Mouse (Mus musculus): ENCODE data around the gene Lenep.

DNA sequence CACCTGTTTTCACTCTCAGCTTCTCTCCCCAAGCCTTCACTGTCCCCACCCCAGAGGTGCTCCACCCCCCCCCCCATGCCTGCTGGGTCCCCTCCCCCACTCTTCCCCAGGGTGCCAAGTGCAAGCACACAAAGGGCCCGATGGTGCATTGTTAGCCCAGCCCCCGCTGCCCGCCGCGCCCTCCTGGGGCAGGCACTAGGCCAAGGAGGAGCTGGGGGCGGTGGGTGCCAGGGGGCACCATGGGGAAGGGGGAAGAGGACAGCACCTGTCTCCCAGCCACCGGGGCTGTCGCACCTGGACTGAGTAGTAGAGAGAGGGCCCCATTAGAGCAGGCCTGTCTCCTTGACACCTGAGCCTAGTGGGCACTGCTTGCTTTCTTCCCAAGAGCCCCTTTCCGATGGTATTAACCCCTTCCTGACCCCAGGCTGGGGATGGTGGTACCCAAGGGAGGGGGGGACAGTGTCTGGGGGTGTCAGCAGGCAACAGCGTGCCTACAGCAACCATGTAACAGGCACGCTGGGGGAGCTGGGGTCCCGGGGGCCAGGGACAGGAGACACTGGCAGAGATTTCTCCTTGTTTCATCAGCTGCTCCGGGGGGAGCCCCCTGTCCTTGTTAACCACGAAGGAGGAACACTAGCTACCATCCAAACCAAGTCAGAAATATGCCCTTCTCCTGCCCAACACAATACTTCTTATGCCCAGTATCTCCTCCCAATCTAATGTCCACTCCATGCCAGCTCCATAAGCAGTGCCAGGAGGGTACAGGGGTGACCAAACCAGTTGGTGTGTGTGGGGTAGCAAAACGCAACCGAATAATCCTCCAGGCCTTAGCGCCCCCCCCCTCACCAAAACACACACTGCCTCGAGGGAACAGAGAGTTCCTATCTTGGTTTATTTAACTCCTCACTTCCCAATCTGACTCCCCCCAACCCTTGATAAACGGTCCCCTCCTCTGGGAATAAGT is 11.6 kb downstream of the Lenep start:
- no peak for TF ChIP-seq CTCF (IDR thresholded peaks at IDR 0.05; ENCODE audit: low read depth, low read length)
- TF ChIP-seq POLR2A (IDR thresholded peaks at IDR 0.05; ENCODE audit: extremely low read depth, insufficient read depth, low read length), result no peak

Measured in liver, adult 2 months (tissue).